Mouse (Mus musculus) midbrain, embryonic 13.5 days (tissue): ENCODE measurements at regions not wholly inside any gene's neighbourhood (a gene's known extent, or its start where the extent isn't known, plus 50 kb on each side); places are given as distances from the start of the nearest gene placed in this dataset.

ENCODE experiments used
- ATAC-seq: fragments of 200-750 bp; cut with Nextera tagmentation; 2 replicates; pipeline ENCODE4 v1.8.0; 2017; ENCODE audit warnings: mild to moderate bottlenecking, moderate TSS enrichment, moderate library complexity
- H3K27ac ChIP-seq: fragments of 300-500 bp; sonication (generic); 2 replicates; pipeline ENCODE4 v1.5.1; 2015; ENCODE audit warnings: inconsistent platforms, mild to moderate bottlenecking, moderate library complexity
- H3K27me3 ChIP-seq: fragments of 300-500 bp; sonication (generic); 2 replicates; pipeline ENCODE4 v1.6.1; 2015; ENCODE audit warnings: mild to moderate bottlenecking, inconsistent platforms
- H3K36me3 ChIP-seq: fragments of 300-500 bp; sonication (generic); 2 replicates; pipeline ENCODE4 v1.6.1; 2015; ENCODE audit warnings: mild to moderate bottlenecking, inconsistent platforms
- H3K4me1 ChIP-seq: fragments of 300-500 bp; sonication (generic); replicated peaks from 2 replicates; pipeline ENCODE4 v1.6.1; 2015; ENCODE audit warnings: inconsistent platforms
- H3K4me2 ChIP-seq: fragments of 300-500 bp; sonication (generic); replicated peaks from 2 replicates; pipeline ENCODE4 v1.6.1; 2015; ENCODE audit warnings: moderate library complexity, mild to moderate bottlenecking, inconsistent platforms
- H3K4me3 ChIP-seq: fragments of 300-500 bp; sonication (generic); replicated peaks from 2 replicates; pipeline ENCODE4 v1.5.1; 2015; ENCODE audit warnings: mild to moderate bottlenecking, inconsistent platforms
- H3K9ac ChIP-seq: fragments of 300-500 bp; sonication (generic); replicated peaks from 2 replicates; pipeline ENCODE4 v1.6.1; 2015; ENCODE audit warnings: mild to moderate bottlenecking, inconsistent platforms
- H3K9me3 ChIP-seq: fragments of 300-500 bp; sonication (generic); 2 replicates; pipeline ENCODE4 v1.6.1; 2016; ENCODE audit warnings: mild to moderate bottlenecking, inconsistent platforms
- WGBS: fragments of 180-500 bp; shearing (Covaris S2); methylation state at CpG from one replicate; pipeline ENCODE4 v1.1.7; 2015; 5-methylcytosine and 5-hydroxymethylcytosine counted together

- Histone ChIP-seq H3K4me2 (no peak overlapping the region), H3K36me3 (no peaks in the 10 kb centered on the region), H3K4me1 (no peaks in the 10 kb centered on the region), H3K27me3 (no peaks in the 10 kb centered on the region), H3K9me3 (no peaks in the 10 kb centered on the region), H3K4me3 (no peak overlapping the region), H3K9ac (no peak overlapping the region), H3K27ac (no peak overlapping the region)
- no peak for ATAC-seq
- WGBS, result 83% methylated on average over 8 of the region's 8 CpGs
Measured at GRCm38 (mm10) chr10:67819534-67819933, 92.9 kb downstream of the Zfp365 start.

DNA sequence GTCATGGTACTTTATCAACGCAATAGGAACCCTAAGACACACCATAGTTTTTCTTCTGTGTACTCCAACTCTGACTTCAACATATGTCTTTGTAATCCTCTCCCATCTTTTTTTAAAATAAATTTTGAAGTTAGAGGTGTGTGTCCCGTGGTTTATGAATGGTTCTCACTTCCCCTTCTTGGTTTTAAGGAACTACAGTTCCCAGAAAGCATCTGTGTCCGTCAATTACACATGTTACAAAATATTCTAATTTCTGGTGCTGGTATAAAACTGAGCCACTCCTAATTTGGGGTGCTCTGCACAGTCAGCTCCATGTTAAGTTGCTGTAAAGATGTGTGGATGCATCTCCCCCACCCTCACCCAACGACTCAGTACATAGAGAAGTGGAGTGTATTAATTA lies 98.6 kb downstream of the Zfp365 start:
- Histone ChIP-seq H3K4me2 (no peak overlapping the region), H3K4me3 (no peak overlapping the region), H3K9ac (no peak overlapping the region), H3K27me3 (no peaks in the 10 kb centered on the region), H3K4me1 (no peaks in the 10 kb centered on the region), H3K27ac (no peak overlapping the region), H3K9me3 (no peaks in the 10 kb centered on the region), H3K36me3 (no peaks in the 10 kb centered on the region)
- no peak for ATAC-seq
- 84% methylated on average over 4 of the region's 4 CpGs for WGBS

DNA sequence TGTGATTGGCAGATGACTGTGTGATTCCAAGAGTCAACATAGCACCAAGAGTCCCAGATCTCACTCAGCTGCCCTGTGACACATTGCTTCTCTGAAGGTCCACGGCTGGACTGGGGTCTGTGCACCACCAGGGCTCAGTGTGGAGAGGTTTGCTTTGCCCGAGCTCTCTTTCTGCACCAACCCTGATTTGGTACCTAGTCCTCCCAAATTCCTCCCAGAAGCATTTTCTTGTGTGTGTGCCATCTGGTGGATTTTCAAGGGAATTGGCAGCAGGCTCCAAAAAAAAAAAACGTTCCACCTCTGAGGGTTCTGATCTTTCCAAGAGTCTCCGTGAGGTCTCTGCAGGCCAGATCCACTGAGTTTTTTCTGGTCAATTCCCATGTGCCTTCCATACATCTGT lies 107.3 kb downstream of the Zfp365 start:
- 38% methylated on average over 4 of the region's 4 CpGs for whole genome bisulfite sequencing

GRCm38 (mm10) chr10:67804637-67805036 lies 107.8 kb downstream of the Zfp365 start:
- Histone ChIP-seq H3K27ac (no peak overlapping the region), H3K9ac (no peak overlapping the region), H3K4me3 (no peak overlapping the region), H3K4me2 (no peak overlapping the region), H3K36me3 (no peaks in the 10 kb centered on the region), H3K4me1 (no peaks in the 10 kb centered on the region), H3K9me3 (no peaks in the 10 kb centered on the region), H3K27me3 (no peaks in the 10 kb centered on the region)
- WGBS, result 63% methylated on average over 12 of the region's 12 CpGs
- ATAC-seq, result no peak

More for the DNA sequence above, 107.3 kb downstream of the Zfp365 start:
- no peaks in the 10 kb centered on the region for H3K4me1 ChIP-seq
- no peaks in the 10 kb centered on the region for H3K36me3 ChIP-seq
- ATAC-seq, result no peak
- H3K4me3 ChIP-seq, result no peak overlapping the region
- H3K4me2 ChIP-seq, result no peak overlapping the region
- no peak overlapping the region for H3K27ac ChIP-seq
- no peaks in the 10 kb centered on the region for H3K9me3 ChIP-seq
- H3K27me3 ChIP-seq, result no peaks in the 10 kb centered on the region
- H3K9ac ChIP-seq, result no peak overlapping the region

DNA sequence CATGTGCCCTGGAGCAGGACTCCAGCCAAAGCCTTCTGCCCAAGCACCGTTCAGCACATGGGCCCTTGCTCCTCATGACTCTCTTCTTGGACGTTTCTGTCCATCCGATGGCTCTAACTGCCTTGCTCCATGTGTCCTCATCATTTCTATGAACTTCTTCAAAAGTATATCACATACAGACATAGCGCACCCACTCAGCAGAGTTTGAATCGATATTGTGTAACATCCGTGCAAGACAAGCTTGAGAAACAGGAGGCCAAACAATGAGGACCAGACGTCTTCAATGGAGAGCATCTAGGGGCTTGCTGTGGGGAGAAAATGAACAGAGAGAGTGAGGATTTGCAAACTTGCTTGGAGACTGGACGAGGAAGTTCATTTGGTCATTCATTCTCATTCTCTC lies 110.3 kb downstream of the Zfp365 start:
- H3K27me3 ChIP-seq, result no peaks in the 10 kb centered on the region
- no peak overlapping the region for H3K27ac ChIP-seq
- WGBS, result 91% methylated on average over 8 of the region's 8 CpGs
- no peak overlapping the region for H3K9ac ChIP-seq
- no peak overlapping the region for H3K4me2 ChIP-seq
- H3K36me3 ChIP-seq, result no peaks in the 10 kb centered on the region
- H3K4me1 ChIP-seq, result no peaks in the 10 kb centered on the region
- no peaks in the 10 kb centered on the region for H3K9me3 ChIP-seq
- no peak for ATAC-seq
- H3K4me3 ChIP-seq, result no peak overlapping the region

GRCm38 (mm10) chr10:67801619-67802018 lies 110.8 kb downstream of the Zfp365 start:
- H3K4me1 ChIP-seq, result no peaks in the 10 kb centered on the region
- H3K9ac ChIP-seq, result no peak overlapping the region
- no peaks in the 10 kb centered on the region for H3K9me3 ChIP-seq
- no peaks in the 10 kb centered on the region for H3K27me3 ChIP-seq
- no peak overlapping the region for H3K27ac ChIP-seq
- no peak overlapping the region for H3K4me2 ChIP-seq
- ATAC-seq, result no peak
- H3K36me3 ChIP-seq, result no peaks in the 10 kb centered on the region
- H3K4me3 ChIP-seq, result no peak overlapping the region
- WGBS, result 96% methylated on average over 1 of the region's 1 CpGs

- WGBS, result 58% methylated on average over 10 of the region's 10 CpGs
Measured at GRCm38 (mm10) chr10:67798991-67799390, 113.5 kb downstream of the Zfp365 start.

DNA sequence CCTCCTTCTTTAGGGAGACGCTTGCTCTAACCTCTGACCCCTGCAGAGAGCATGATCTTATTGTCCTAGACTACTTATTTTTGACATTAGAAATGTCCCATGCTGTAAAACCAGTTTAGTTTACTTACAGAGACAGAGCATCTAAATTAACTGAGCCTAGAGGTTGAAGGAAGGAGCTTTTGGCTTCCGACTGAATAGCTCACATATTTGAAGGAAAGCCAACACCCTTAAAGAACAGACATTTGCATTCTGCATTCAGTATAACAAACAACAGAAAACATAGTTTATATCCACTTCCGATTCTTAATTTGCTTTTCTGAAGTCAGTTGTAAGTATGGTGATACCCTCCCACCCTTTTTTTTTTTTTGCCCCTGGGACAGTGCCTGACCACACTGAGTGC lies 119.3 kb downstream of the Zfp365 start:
- H3K4me3 ChIP-seq, result no peak overlapping the region
- H3K9ac ChIP-seq, result no peak overlapping the region
- no peak overlapping the region for H3K4me2 ChIP-seq
- no peaks in the 10 kb centered on the region for H3K27me3 ChIP-seq
- no peak for ATAC-seq
- 89% methylated on average over 3 of the region's 3 CpGs for WGBS
- no peaks in the 10 kb centered on the region for H3K4me1 ChIP-seq
- no peaks in the 10 kb centered on the region for H3K36me3 ChIP-seq
- no peaks in the 10 kb centered on the region for H3K9me3 ChIP-seq
- H3K27ac ChIP-seq, result no peak overlapping the region

More at GRCm38 (mm10) chr10:67798991-67799390, 113.5 kb downstream of the Zfp365 start:
- Histone ChIP-seq H3K9ac (no peak overlapping the region), H3K27me3 (no peaks in the 10 kb centered on the region), H3K4me1 (no peaks in the 10 kb centered on the region), H3K4me2 (no peak overlapping the region), H3K4me3 (no peak overlapping the region), H3K9me3 (no peaks in the 10 kb centered on the region), H3K36me3 (no peaks in the 10 kb centered on the region), H3K27ac (no peak overlapping the region)
- ATAC-seq, result no peak

- Histone ChIP-seq H3K9me3 (no peaks in the 10 kb centered on the region), H3K36me3 (no peaks in the 10 kb centered on the region)
- WGBS, result 82% methylated on average over 12 of the region's 12 CpGs
Measured at GRCm38 (mm10) chr10:67789651-67790050, 122.8 kb downstream of the Zfp365 start.

GRCm38 (mm10) chr10:67788116-67788515 lies 124.3 kb downstream of the Zfp365 start:
- H3K9me3 ChIP-seq, result no peaks in the 10 kb centered on the region
- ATAC-seq, result no peak

More at GRCm38 (mm10) chr10:67789651-67790050, 122.8 kb downstream of the Zfp365 start:
- Histone ChIP-seq H3K27me3 (no peaks in the 10 kb centered on the region), H3K9ac (no peak overlapping the region), H3K4me1 (no peaks in the 10 kb centered on the region), H3K4me2 (no peak overlapping the region), H3K27ac (no peak overlapping the region), H3K4me3 (no peak overlapping the region)
- no peak for ATAC-seq

GRCm38 (mm10) chr10:67785563-67785962 lies 126.9 kb downstream of the Zfp365 start:
- 86% methylated on average over 2 of the region's 2 CpGs for WGBS
- no peak for ATAC-seq

More at GRCm38 (mm10) chr10:67788116-67788515, 124.3 kb downstream of the Zfp365 start:
- Histone ChIP-seq H3K27ac (no peak overlapping the region), H3K4me2 (no peak overlapping the region), H3K9ac (no peak overlapping the region), H3K4me3 (no peak overlapping the region), H3K27me3 (no peaks in the 10 kb centered on the region), H3K36me3 (no peaks in the 10 kb centered on the region), H3K4me1 (no peaks in the 10 kb centered on the region)
- WGBS, result 92% methylated on average over 6 of the region's 6 CpGs

GRCm38 (mm10) chr10:67778341-67778740 lies 134.1 kb downstream of the Zfp365 start:
- H3K9ac ChIP-seq, result no peak overlapping the region
- H3K36me3 ChIP-seq, result no peaks in the 10 kb centered on the region
- H3K9me3 ChIP-seq, result no peaks in the 10 kb centered on the region
- H3K4me1 ChIP-seq, result no peaks in the 10 kb centered on the region
- no peaks in the 10 kb centered on the region for H3K27me3 ChIP-seq
- H3K4me2 ChIP-seq, result no peak overlapping the region
- no peak overlapping the region for H3K4me3 ChIP-seq
- no peak overlapping the region for H3K27ac ChIP-seq
- 90% methylated on average over 10 of the region's 10 CpGs for WGBS
- ATAC-seq, result no peak

More at GRCm38 (mm10) chr10:67785563-67785962, 126.9 kb downstream of the Zfp365 start:
- Histone ChIP-seq H3K9me3 (no peaks in the 10 kb centered on the region), H3K4me3 (no peak overlapping the region), H3K27me3 (no peaks in the 10 kb centered on the region), H3K4me1 (no peaks in the 10 kb centered on the region), H3K36me3 (no peaks in the 10 kb centered on the region), H3K27ac (no peak overlapping the region), H3K9ac (no peak overlapping the region), H3K4me2 (no peak overlapping the region)

GRCm38 (mm10) chr10:67777721-67778120 lies 134.7 kb downstream of the Zfp365 start:
- no peaks in the 10 kb centered on the region for H3K27me3 ChIP-seq

More at GRCm38 (mm10) chr10:67777721-67778120, 134.7 kb downstream of the Zfp365 start:
- Histone ChIP-seq H3K9me3 (no peaks in the 10 kb centered on the region), H3K9ac (no peak overlapping the region), H3K4me1 (no peaks in the 10 kb centered on the region), H3K4me2 (no peak overlapping the region), H3K27ac (no peak overlapping the region), H3K36me3 (no peaks in the 10 kb centered on the region), H3K4me3 (no peak overlapping the region)
- ATAC-seq, result no peak
- WGBS, result 96% methylated on average over 7 of the region's 7 CpGs
